Mouse (Mus musculus) cortical plate, adult 2 months (tissue): ENCODE data around the gene Ttc28.

Source experiments
- CTCF ChIP-seq: fragments of 200-500 bp; IDR thresholded peaks from 2 replicates; pipeline ENCODE4 v1.5.1; 2011; ENCODE audit warnings: mild to moderate bottlenecking, control low read depth, low read length; ENCODE audit not compliant: insufficient read depth; ENCODE audit errors: extremely low read depth
- POLR2A ChIP-seq: fragments of 200-500 bp; IDR thresholded peaks from 2 replicates; pipeline ENCODE4 v1.6.1; 2011; ENCODE audit warnings: mild to moderate bottlenecking, low read length, control low read depth; ENCODE audit not compliant: insufficient read depth; ENCODE audit errors: extremely low read depth

GRCm38 (mm10) chr5:110968566-110968965, 89.0 kb downstream of the Ttc28 start:
- TF ChIP-seq CTCF (no peak), POLR2A (no peak)
